Mouse (Mus musculus) C2C12 (cell line): Measurements from ENCODE around the gene Cog5. TPM values are rescaled to one million over a fixed set of nuclear protein-coding genes. Genes with fewer than 3 reads are reported as not detected.

Experiments
- H3K27me3 ChIP-seq: one replicate; pipeline ENCODE4 v1.6.1; 2011; ENCODE audit not compliant: control insufficient read depth, insufficient read depth, insufficient read length
- H3K36me3 ChIP-seq: one replicate; pipeline ENCODE4 v1.6.1; 2011; ENCODE audit not compliant: control insufficient read depth, insufficient read depth
- H3K4me3 ChIP-seq: one replicate; pipeline ENCODE4 v1.5.1; 2011; ENCODE audit warnings: mild to moderate bottlenecking, control low read depth; ENCODE audit not compliant: poor library complexity, insufficient read depth, severe bottlenecking
- H3K79me2 ChIP-seq: one replicate; pipeline ENCODE4 v1.6.1; 2011; ENCODE audit not compliant: control insufficient read depth, insufficient read depth
- H3K79me3 ChIP-seq: one replicate; pipeline ENCODE4 v1.6.1; 2011; ENCODE audit warnings: low read depth, control low read depth
- H3ac ChIP-seq: one replicate; pipeline ENCODE3; 2011; ENCODE audit warnings: low read depth; ENCODE audit not compliant: control insufficient read depth, insufficient read length
- CEBPB ChIP-seq: IDR thresholded peaks from one replicate; pipeline ENCODE4 v1.6.1; 2011; ENCODE audit warnings: low read depth, mild to moderate bottlenecking, control low read depth, moderate library complexity
- CTCF ChIP-seq: IDR thresholded peaks from one replicate; pipeline ENCODE4 v1.5.1; 2011; ENCODE audit not compliant: control insufficient read depth, insufficient read depth, insufficient read length
- FOSL1 ChIP-seq: IDR thresholded peaks from one replicate; pipeline ENCODE4 v1.8.0; 2011; ENCODE audit warnings: mild to moderate bottlenecking, low read length; ENCODE audit not compliant: poor library complexity, insufficient read depth, severe bottlenecking
- MAX ChIP-seq: IDR thresholded peaks from one replicate; pipeline ENCODE4 v1.6.1; 2011; ENCODE audit warnings: mild to moderate bottlenecking, control low read depth
- MYOD1 ChIP-seq: IDR thresholded peaks from one replicate; pipeline ENCODE4 v1.6.1; 2011; ENCODE audit warnings: low read depth; ENCODE audit not compliant: control insufficient read depth, insufficient read length
- MYOG ChIP-seq: IDR thresholded peaks from one replicate; pipeline ENCODE4 v1.6.1; 2011; ENCODE audit not compliant: control insufficient read depth, insufficient read length; ENCODE audit errors: extremely low read depth
- USF1 ChIP-seq: IDR thresholded peaks from one replicate; pipeline ENCODE4 v1.6.1; 2011; ENCODE audit warnings: low read depth, mild to moderate bottlenecking, control low read depth, moderate library complexity
- polyA plus RNA-seq: library from polyadenylated mRNA; unstranded; fragments of >200 nt; fragmentation: generic; extraction: Trizol; gene quantifications from one replicate; pipeline ENCODE4 v1.2.1, GENCODE M21; 2012; ENCODE audit warnings: missing spikeins

Gene Cog5
- polyA plus RNA-seq, 1 experiment, result 8.2 TPM

- H3K27me3 ChIP-seq, result no peaks in the 10 kb centered on the region
- H3K79me2 ChIP-seq, result peaks cover 22% of the 10 kb centered on the region
- H3ac ChIP-seq, result no peak overlapping the region
- peaks cover 35% of the 10 kb centered on the region for H3K36me3 ChIP-seq
- H3K4me3 ChIP-seq, result no peak overlapping the region
- peaks cover 10% of the 10 kb centered on the region for H3K79me3 ChIP-seq
- TF ChIP-seq MAX, result no peak
- no peak for TF ChIP-seq CEBPB
- no peak for TF ChIP-seq FOSL1
- no peak for TF ChIP-seq MYOG
- no peak for TF ChIP-seq MYOD1
- no peak for TF ChIP-seq USF1
- no peak for TF ChIP-seq CTCF
Observed at GRCm38 (mm10) chr12:31943020-31943654, 288.5 kb downstream of the Cog5 start.

GRCm38 (mm10) chr12:31944405-31944804 lies 289.7 kb downstream of the Cog5 start:
- Histone ChIP-seq H3K79me3 (peaks cover 11% of the 10 kb centered on the region), H3K27me3 (no peaks in the 10 kb centered on the region), H3ac (no peak overlapping the region), H3K4me3 (no peak overlapping the region), H3K79me2 (peaks cover 30% of the 10 kb centered on the region), H3K36me3 (peaks cover 23% of the 10 kb centered on the region)
- TF ChIP-seq FOSL1 (no peak), CTCF (no peak), USF1 (no peak), MYOG (no peak), CEBPB (no peak), MYOD1 (no peak)

- Histone ChIP-seq H3K79me2 (peaks cover 30% of the 10 kb centered on the region), H3ac (no peak overlapping the region), H3K36me3 (peaks cover 3% of the 10 kb centered on the region), H3K79me3 (peaks cover 11% of the 10 kb centered on the region), H3K4me3 (no peak overlapping the region), H3K27me3 (no peaks in the 10 kb centered on the region)
- TF ChIP-seq CEBPB (no peak), USF1 (no peak), CTCF (no peak), MYOG (no peak), MAX (no peak), MYOD1 (no peak), FOSL1 (no peak)
Observed at GRCm38 (mm10) chr12:31947476-31947875, 292.8 kb downstream of the Cog5 start.

GRCm38 (mm10) chr12:31948101-31949000 lies 293.7 kb downstream of the Cog5 start:
- Histone ChIP-seq H3K27me3 (no peaks in the 10 kb centered on the region), H3K4me3 (peak overlapping the region; percentile 89), H3K36me3 (no peaks in the 10 kb centered on the region), H3K79me2 (peaks cover 30% of the 10 kb centered on the region), H3ac (no peak overlapping the region), H3K79me3 (peaks cover 11% of the 10 kb centered on the region)
- TF ChIP-seq MYOG (no peak), USF1 (no peak), CEBPB (no peak), MAX (no peak), FOSL1 (no peak), CTCF (no peak), MYOD1 (no peak)

- H3K79me2 ChIP-seq, result peaks cover 30% of the 10 kb centered on the region
- peak overlapping the region; percentile 89 for H3K4me3 ChIP-seq
- H3ac ChIP-seq, result peak overlapping the region; percentile 92
- TF ChIP-seq MYOD1 (no peak), FOSL1 (no peak), CEBPB (peak; percentile 52), MYOG (no peak), MAX (no peak), CTCF (no peak), USF1 (peak; percentile 89)
- H3K36me3 ChIP-seq, result no peaks in the 10 kb centered on the region
- H3K27me3 ChIP-seq, result no peaks in the 10 kb centered on the region
- H3K79me3 ChIP-seq, result peaks cover 11% of the 10 kb centered on the region
Observed at GRCm38 (mm10) chr12:31949193-31949741, 294.6 kb downstream of the Cog5 start.
